Mouse (Mus musculus): ENCODE data around the gene Adamtsl1. TPM values are rescaled to one million over a fixed set of nuclear protein-coding genes. Genes with fewer than 3 reads are reported as not detected.

Adamtsl1 gene
- polyA plus RNA-seq, 1 experiment from 2014 or later, result 5.2 TPM

GRCm38 (mm10) chr4:86349341-86349740 is 835.4 kb downstream of the Adamtsl1 start:
- Histone ChIP-seq H3K36me3 (ENCODE audit: insufficient read depth, low read length) (no peaks in the 10 kb centered on the region), H3K4me3 (ENCODE audit: low read depth, low read length) (no peak overlapping the region), H3K9ac (replicated peaks; ENCODE audit: low read depth) (no peak overlapping the region), H3K27ac (ENCODE audit: low read length) (no peak overlapping the region), H3K4me2 (replicated peaks; ENCODE audit: low read depth, low read length) (no peak overlapping the region), H3K27me3 (replicated peaks; ENCODE audit: insufficient read depth, low read length) (no peaks in the 10 kb centered on the region), H3K4me1 (ENCODE audit: insufficient read depth, low read depth, low read length) (no peaks in the 10 kb centered on the region), H3K9me3 (ENCODE audit: low read length) (no peaks in the 10 kb centered on the region)
- ATAC-seq (no peak), DNase-seq (ENCODE audit: low spot score) (no peak)
- TF ChIP-seq CTCF (IDR thresholded peaks at IDR 0.05), result no peak
- no peak for TF ChIP-seq EP300 (IDR thresholded peaks at IDR 0.05)
- WGBS, result 87% methylated on average over 4 of the region's 4 CpGs

GRCm38 (mm10) chr4:86352121-86352520 is 838.1 kb downstream of the Adamtsl1 start:
- H3K4me2 ChIP-seq (replicated peaks; ENCODE audit: low read depth, low read length), result peak overlapping the region; percentile 9; the same call in 1 of the 2 replicates
- 30% methylated on average over 4 of the region's 4 CpGs for WGBS

GRCm38 (mm10) chr4:86353550-86353949 is 839.6 kb downstream of the Adamtsl1 start:
- no peak for ATAC-seq
- Histone ChIP-seq H3K9me3 (ENCODE audit: low read length) (no peaks in the 10 kb centered on the region), H3K4me1 (ENCODE audit: insufficient read depth, low read depth, low read length) (no peaks in the 10 kb centered on the region), H3K36me3 (ENCODE audit: insufficient read depth, low read length) (no peaks in the 10 kb centered on the region), H3K27me3 (replicated peaks; ENCODE audit: insufficient read depth, low read length) (no peaks in the 10 kb centered on the region), H3K4me2 (replicated peaks; ENCODE audit: low read depth, low read length) (no peak overlapping the region), H3K4me3 (ENCODE audit: low read depth, low read length) (no peak overlapping the region), H3K9ac (replicated peaks; ENCODE audit: low read depth) (no peak overlapping the region), H3K27ac (ENCODE audit: low read length) (no peak overlapping the region)
- WGBS, result 90% methylated on average over 4 of the region's 4 CpGs
- no peak for DNase-seq (ENCODE audit: low spot score)
- TF ChIP-seq EP300 (IDR thresholded peaks at IDR 0.05) (no peak), CTCF (IDR thresholded peaks at IDR 0.05) (no peak)

More at GRCm38 (mm10) chr4:86352121-86352520, 838.1 kb downstream of the Adamtsl1 start:
- no peak for TF ChIP-seq EP300 (IDR thresholded peaks at IDR 0.05)
- TF ChIP-seq CTCF (IDR thresholded peaks at IDR 0.05), result no peak
- H3K36me3 ChIP-seq (ENCODE audit: insufficient read depth, low read length), result no peaks in the 10 kb centered on the region
- ATAC-seq (no peak), DNase-seq (ENCODE audit: low spot score) (peak; percentile 19)
- no peak overlapping the region for H3K27ac ChIP-seq (ENCODE audit: low read length)
- H3K27me3 ChIP-seq (replicated peaks; ENCODE audit: insufficient read depth, low read length), result no peaks in the 10 kb centered on the region
- H3K4me1 ChIP-seq (ENCODE audit: insufficient read depth, low read depth, low read length), result no peaks in the 10 kb centered on the region
- no peaks in the 10 kb centered on the region for H3K9me3 ChIP-seq (ENCODE audit: low read length)
- H3K9ac ChIP-seq (replicated peaks; ENCODE audit: low read depth), result no peak overlapping the region
- no peak overlapping the region for H3K4me3 ChIP-seq (ENCODE audit: low read depth, low read length)

- Histone ChIP-seq H3K4me2 (replicated peaks; ENCODE audit: low read depth, low read length) (no peak overlapping the region), H3K27me3 (replicated peaks; ENCODE audit: insufficient read depth, low read length) (no peaks in the 10 kb centered on the region), H3K27ac (ENCODE audit: low read length) (no peak overlapping the region), H3K4me3 (ENCODE audit: low read depth, low read length) (no peak overlapping the region), H3K9ac (replicated peaks; ENCODE audit: low read depth) (no peak overlapping the region), H3K4me1 (ENCODE audit: insufficient read depth, low read depth, low read length) (no peaks in the 10 kb centered on the region), H3K9me3 (ENCODE audit: low read length) (no peaks in the 10 kb centered on the region), H3K36me3 (ENCODE audit: insufficient read depth, low read length) (no peaks in the 10 kb centered on the region)
- ATAC-seq (no peak), DNase-seq (ENCODE audit: low spot score) (no peak)
- TF ChIP-seq EP300 (IDR thresholded peaks at IDR 0.05), result no peak
- TF ChIP-seq CTCF (IDR thresholded peaks at IDR 0.05), result no peak
- WGBS, result 73% methylated on average over 5 of the region's 5 CpGs
Measured at GRCm38 (mm10) chr4:86359398-86359797, 845.4 kb downstream of the Adamtsl1 start.

GRCm38 (mm10) chr4:86369055-86369454 is 855.1 kb downstream of the Adamtsl1 start:
- Histone ChIP-seq H3K36me3 (ENCODE audit: insufficient read depth, low read length) (no peaks in the 10 kb centered on the region), H3K27me3 (replicated peaks; ENCODE audit: insufficient read depth, low read length) (no peaks in the 10 kb centered on the region), H3K27ac (ENCODE audit: low read length) (no peak overlapping the region), H3K4me1 (ENCODE audit: insufficient read depth, low read depth, low read length) (no peaks in the 10 kb centered on the region), H3K4me2 (replicated peaks; ENCODE audit: low read depth, low read length) (no peak overlapping the region), H3K4me3 (ENCODE audit: low read depth, low read length) (no peak overlapping the region), H3K9me3 (ENCODE audit: low read length) (no peaks in the 10 kb centered on the region), H3K9ac (replicated peaks; ENCODE audit: low read depth) (no peak overlapping the region)
- no peak for DNase-seq (ENCODE audit: low spot score)
- TF ChIP-seq CTCF (IDR thresholded peaks at IDR 0.05) (no peak), EP300 (IDR thresholded peaks at IDR 0.05) (no peak)
- no peak for ATAC-seq
- 70% methylated on average over 8 of the region's 8 CpGs for WGBS

- WGBS, result 74% methylated on average over 2 of the region's 2 CpGs
- H3K27ac ChIP-seq (ENCODE audit: low read length), result no peak overlapping the region
- H3K36me3 ChIP-seq (ENCODE audit: insufficient read depth, low read length), result no peaks in the 10 kb centered on the region
- H3K4me1 ChIP-seq (ENCODE audit: insufficient read depth, low read depth, low read length), result no peaks in the 10 kb centered on the region
- no peak for ATAC-seq
- no peak overlapping the region for H3K9ac ChIP-seq (replicated peaks; ENCODE audit: low read depth)
- H3K4me3 ChIP-seq (ENCODE audit: low read depth, low read length), result no peak overlapping the region
- no peak for DNase-seq (ENCODE audit: low spot score)
- H3K9me3 ChIP-seq (ENCODE audit: low read length), result no peaks in the 10 kb centered on the region
- no peak overlapping the region for H3K4me2 ChIP-seq (replicated peaks; ENCODE audit: low read depth, low read length)
- TF ChIP-seq EP300 (IDR thresholded peaks at IDR 0.05) (no peak), CTCF (IDR thresholded peaks at IDR 0.05) (no peak)
- H3K27me3 ChIP-seq (replicated peaks; ENCODE audit: insufficient read depth, low read length), result no peaks in the 10 kb centered on the region
Measured at GRCm38 (mm10) chr4:86373166-86373565, 859.2 kb downstream of the Adamtsl1 start.

GRCm38 (mm10) chr4:86383124-86383523 is 869.2 kb downstream of the Adamtsl1 start:
- Histone ChIP-seq H3K36me3 (ENCODE audit: insufficient read depth, low read length) (no peaks in the 10 kb centered on the region), H3K9ac (replicated peaks; ENCODE audit: low read depth) (no peak overlapping the region), H3K9me3 (ENCODE audit: low read length) (no peaks in the 10 kb centered on the region), H3K4me2 (replicated peaks; ENCODE audit: low read depth, low read length) (no peak overlapping the region), H3K4me1 (ENCODE audit: insufficient read depth, low read depth, low read length) (peaks cover 2% of the 10 kb centered on the region; the same call in 1 of the 2 replicates), H3K4me3 (ENCODE audit: low read depth, low read length) (no peak overlapping the region), H3K27ac (ENCODE audit: low read length) (no peak overlapping the region), H3K27me3 (replicated peaks; ENCODE audit: insufficient read depth, low read length) (no peaks in the 10 kb centered on the region)
- ATAC-seq (peak; percentile 43; the same call in 1 of the 2 replicates), DNase-seq (ENCODE audit: low spot score) (peak; percentile 46)
- 38% methylated on average over 2 of the region's 2 CpGs for WGBS
- peak; percentile 64 for TF ChIP-seq EP300 (IDR thresholded peaks at IDR 0.05)
- TF ChIP-seq CTCF (IDR thresholded peaks at IDR 0.05), result no peak
